Mouse (Mus musculus) neural tube, embryonic 12.5 days (tissue): ENCODE measurements at regions not wholly inside any gene's neighbourhood (a gene's known extent, or its start where the extent isn't known, plus 50 kb on each side); places are given as distances from the start of the nearest gene placed in this dataset.

Experiments
- ATAC-seq: fragments of 200-750 bp; cut with Nextera tagmentation; 2 replicates; pipeline ENCODE4 v1.8.0; 2017; ENCODE audit warnings: low read depth, mild to moderate bottlenecking, moderate TSS enrichment, moderate library complexity; ENCODE audit not compliant: low FRiP score
- H3K27ac ChIP-seq: fragments of 300-500 bp; sonication (generic); 2 replicates; pipeline ENCODE4 v1.5.1; 2016
- H3K27me3 ChIP-seq: fragments of 300-500 bp; sonication (generic); replicated peaks from 2 replicates; pipeline ENCODE4 v1.6.1; 2016; ENCODE audit warnings: mild to moderate bottlenecking
- H3K36me3 ChIP-seq: fragments of 300-500 bp; sonication (generic); 2 replicates; pipeline ENCODE4 v1.6.1; 2016; ENCODE audit warnings: mild to moderate bottlenecking
- H3K4me1 ChIP-seq: fragments of 300-500 bp; sonication (generic); 2 replicates; pipeline ENCODE4 v1.6.1; 2016
- H3K4me2 ChIP-seq: fragments of 300-500 bp; sonication (generic); replicated peaks from 2 replicates; pipeline ENCODE4 v1.6.1; 2016; ENCODE audit warnings: mild to moderate bottlenecking
- H3K4me3 ChIP-seq: fragments of 300-500 bp; sonication (generic); 2 replicates; pipeline ENCODE4 v1.5.1; 2016
- H3K9ac ChIP-seq: fragments of 300-500 bp; sonication (generic); 2 replicates; pipeline ENCODE4 v1.6.1; 2016; ENCODE audit warnings: mild to moderate bottlenecking
- H3K9me3 ChIP-seq: fragments of 300-500 bp; sonication (generic); 2 replicates; pipeline ENCODE4 v1.6.1; 2016; ENCODE audit warnings: mild to moderate bottlenecking
- WGBS: fragments of 180-500 bp; shearing (Covaris S2); methylation state at CpG from one replicate; pipeline ENCODE4 v1.1.7; 2016; 5-methylcytosine and 5-hydroxymethylcytosine counted together

DNA sequence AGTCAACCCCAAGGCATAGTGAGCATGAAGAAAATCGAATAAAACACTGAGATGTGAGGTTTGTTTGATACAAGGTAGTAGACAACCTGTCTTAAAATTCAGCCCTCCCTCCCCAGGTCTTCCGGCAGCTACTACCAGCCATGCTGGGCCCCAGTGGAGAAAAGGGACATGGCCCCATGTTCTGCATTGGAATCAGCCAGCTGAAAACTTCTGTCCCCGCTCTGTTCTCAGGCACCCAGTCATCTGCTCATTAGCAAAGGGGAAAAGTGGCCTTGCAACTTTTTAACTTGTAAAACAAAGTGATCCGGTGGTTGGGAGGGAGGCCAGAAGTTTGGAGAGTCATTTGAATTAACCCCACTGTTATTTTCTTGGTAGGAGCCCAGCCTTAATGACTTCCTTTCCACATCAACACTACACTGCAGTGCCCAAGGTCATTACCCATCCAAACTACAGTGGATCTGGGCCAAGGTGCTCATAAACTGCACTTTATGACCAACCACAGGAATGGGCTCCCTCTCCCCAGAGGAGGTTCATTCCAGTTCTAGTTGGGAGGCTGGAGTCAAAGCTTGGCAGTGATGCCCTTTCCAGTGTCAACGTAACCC, 143.5 kb downstream of the Npy start:
- WGBS = 77% methylated on average over 5 of the region's 5 CpGs
- no peaks in the 10 kb centered on the region for H3K36me3 ChIP-seq
- H3K27ac ChIP-seq = no peak overlapping the region

DNA sequence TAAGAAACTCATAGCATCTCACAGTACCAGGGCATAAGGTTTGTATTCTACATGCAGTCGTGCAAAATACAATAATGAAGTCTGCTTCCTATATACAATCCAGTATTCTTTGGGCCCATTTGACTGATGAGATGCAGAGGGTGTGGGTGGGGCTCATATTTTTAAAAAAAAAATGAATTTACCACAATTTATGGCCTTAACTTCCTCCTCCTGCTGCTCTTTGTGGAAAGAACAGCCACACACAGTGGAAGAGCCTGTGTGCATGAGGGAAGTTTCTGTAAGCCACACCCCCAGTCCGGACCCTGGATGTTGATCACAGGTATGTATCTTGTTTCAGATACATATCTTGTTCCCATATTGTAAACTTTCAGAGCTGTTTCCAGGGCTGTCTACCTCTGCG, 143.5 kb upstream of the Mpp6 start:
- H3K4me2 ChIP-seq = no peak overlapping the region
- no peaks in the 10 kb centered on the region for H3K9me3 ChIP-seq
- no peak for ATAC-seq
- H3K4me1 ChIP-seq = no peaks in the 10 kb centered on the region
- H3K4me3 ChIP-seq = no peak overlapping the region
- H3K27me3 ChIP-seq = no peaks in the 10 kb centered on the region
- H3K36me3 ChIP-seq = no peaks in the 10 kb centered on the region
- 91% methylated on average over 3 of the region's 3 CpGs for WGBS
- no peak overlapping the region for H3K27ac ChIP-seq
- H3K9ac ChIP-seq = no peak overlapping the region

More for the DNA sequence above, 143.5 kb downstream of the Npy start:
- H3K9me3 ChIP-seq = no peaks in the 10 kb centered on the region
- no peak for ATAC-seq
- H3K9ac ChIP-seq = no peak overlapping the region
- H3K27me3 ChIP-seq = no peaks in the 10 kb centered on the region
- H3K4me2 ChIP-seq = no peak overlapping the region
- no peak overlapping the region for H3K4me3 ChIP-seq
- H3K4me1 ChIP-seq = no peaks in the 10 kb centered on the region

DNA sequence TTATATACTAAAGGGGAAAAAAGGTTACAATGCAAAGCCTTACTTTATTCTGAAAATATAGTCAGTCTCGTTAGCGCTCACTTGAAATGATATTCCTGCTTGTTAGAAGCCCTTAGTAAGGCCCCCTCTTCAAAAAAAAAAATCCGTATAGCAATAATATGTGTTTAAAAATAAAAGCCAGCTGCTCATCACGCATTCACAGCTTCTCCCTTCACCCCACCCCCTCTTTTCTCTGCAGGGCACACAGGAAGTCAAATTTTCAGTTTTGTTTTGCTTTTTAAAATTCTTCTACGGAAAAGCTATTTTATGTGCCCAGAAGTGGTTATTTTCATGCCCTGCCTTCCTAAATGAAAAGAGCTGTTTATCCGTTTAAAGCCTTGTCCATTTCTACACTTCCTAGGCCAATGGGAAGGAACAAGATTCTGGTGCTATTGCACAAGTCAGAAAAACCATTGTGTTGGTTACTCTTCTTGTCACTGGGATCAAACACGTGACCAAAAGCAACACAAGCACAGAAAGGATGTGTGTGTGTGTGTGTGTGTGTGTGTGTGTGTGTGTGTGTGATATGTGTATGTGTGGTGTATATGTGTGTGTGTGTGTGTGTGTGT, 136.7 kb upstream of the Mpp6 start:
- no peaks in the 10 kb centered on the region for H3K4me1 ChIP-seq
- H3K4me3 ChIP-seq = no peak overlapping the region
- H3K9me3 ChIP-seq = no peaks in the 10 kb centered on the region
- H3K27ac ChIP-seq = no peak overlapping the region
- WGBS = 84% methylated on average over 7 of the region's 7 CpGs
- H3K4me2 ChIP-seq = no peak overlapping the region
- no peak for ATAC-seq
- H3K27me3 ChIP-seq = no peaks in the 10 kb centered on the region
- no peak overlapping the region for H3K9ac ChIP-seq
- H3K36me3 ChIP-seq = no peaks in the 10 kb centered on the region

DNA sequence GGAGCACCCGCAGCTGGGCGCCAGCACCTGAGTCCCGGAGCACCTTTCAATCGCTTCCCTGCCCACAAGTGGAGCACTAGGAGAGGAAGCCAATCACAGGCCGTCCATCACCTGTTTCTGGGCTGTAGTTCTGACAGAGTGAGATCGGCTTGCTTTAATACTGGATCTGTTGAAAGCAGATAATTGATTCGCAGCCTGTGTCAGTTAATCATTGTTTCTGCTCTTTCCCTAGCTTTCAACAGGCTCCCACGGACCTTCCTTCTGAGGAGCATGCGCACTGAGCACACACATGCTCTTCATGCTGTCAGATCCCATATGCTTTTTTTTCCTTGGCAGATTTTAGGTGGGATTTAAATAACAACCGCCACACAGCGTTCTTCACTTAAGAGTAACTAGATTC, 132.3 kb upstream of the Mpp6 start:
- no peak overlapping the region for H3K27ac ChIP-seq
- H3K27me3 ChIP-seq = no peaks in the 10 kb centered on the region
- H3K4me1 ChIP-seq = no peaks in the 10 kb centered on the region
- WGBS = 74% methylated on average over 11 of the region's 11 CpGs
- no peak for ATAC-seq
- no peak overlapping the region for H3K9ac ChIP-seq
- no peaks in the 10 kb centered on the region for H3K9me3 ChIP-seq
- no peaks in the 10 kb centered on the region for H3K36me3 ChIP-seq
- no peak overlapping the region for H3K4me3 ChIP-seq
- no peak overlapping the region for H3K4me2 ChIP-seq

DNA sequence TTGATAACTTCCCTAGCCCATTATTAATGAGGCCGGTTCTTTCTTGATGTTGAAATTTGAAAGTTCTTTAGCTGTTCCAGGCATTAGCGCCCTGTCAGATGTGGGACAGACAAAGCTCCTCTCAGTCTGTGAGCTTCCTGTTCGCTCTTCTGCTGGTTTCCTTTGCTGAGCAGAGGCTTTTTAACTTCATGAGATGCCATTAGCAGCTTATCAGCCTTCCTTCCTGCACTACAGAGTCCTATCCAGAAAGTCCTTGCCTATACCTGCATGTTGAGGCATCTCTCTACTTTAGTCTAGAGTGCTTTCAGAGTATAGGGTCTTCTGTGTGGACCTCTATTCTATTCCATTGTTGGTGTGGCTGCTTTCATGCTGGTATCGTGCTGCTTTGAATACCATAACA, 126.3 kb upstream of the Mpp6 start:
- Histone ChIP-seq H3K4me1 (peaks cover 3% of the 10 kb centered on the region; the same call in 1 of the 2 replicates), H3K27ac (no peak overlapping the region), H3K4me2 (no peak overlapping the region), H3K4me3 (no peak overlapping the region), H3K9ac (no peak overlapping the region), H3K9me3 (no peaks in the 10 kb centered on the region), H3K36me3 (no peaks in the 10 kb centered on the region), H3K27me3 (no peaks in the 10 kb centered on the region)
- 67% methylated on average over 4 of the region's 4 CpGs for WGBS
- no peak for ATAC-seq

DNA sequence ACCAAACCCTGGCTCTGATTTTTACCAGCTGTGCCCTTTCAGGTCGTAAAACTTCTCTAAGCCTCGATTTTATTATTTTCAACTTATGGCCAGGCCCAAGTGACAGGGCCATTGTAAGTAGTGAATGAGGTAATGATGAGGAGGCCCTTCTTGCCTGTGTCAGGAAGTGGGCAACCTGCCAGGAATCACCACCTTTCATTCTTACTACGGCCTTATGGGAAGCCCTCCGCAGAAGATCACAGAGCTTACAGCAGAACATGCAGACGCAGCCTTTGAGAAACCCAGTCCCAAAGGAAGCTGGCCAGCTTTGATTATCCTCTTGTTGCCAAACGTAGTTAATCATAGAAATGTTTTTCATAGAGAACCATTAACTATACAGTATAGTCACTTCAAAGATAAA, 124.9 kb upstream of the Mpp6 start:
- WGBS = 28% methylated on average over 6 of the region's 6 CpGs
- H3K4me2 ChIP-seq = no peak overlapping the region
- H3K9ac ChIP-seq = no peak overlapping the region
- H3K4me1 ChIP-seq = peaks cover 3% of the 10 kb centered on the region; the same call in 1 of the 2 replicates
- no peak overlapping the region for H3K4me3 ChIP-seq
- no peaks in the 10 kb centered on the region for H3K27me3 ChIP-seq
- no peaks in the 10 kb centered on the region for H3K36me3 ChIP-seq
- ATAC-seq = no peak
- no peaks in the 10 kb centered on the region for H3K9me3 ChIP-seq
- H3K27ac ChIP-seq = no peak overlapping the region

DNA sequence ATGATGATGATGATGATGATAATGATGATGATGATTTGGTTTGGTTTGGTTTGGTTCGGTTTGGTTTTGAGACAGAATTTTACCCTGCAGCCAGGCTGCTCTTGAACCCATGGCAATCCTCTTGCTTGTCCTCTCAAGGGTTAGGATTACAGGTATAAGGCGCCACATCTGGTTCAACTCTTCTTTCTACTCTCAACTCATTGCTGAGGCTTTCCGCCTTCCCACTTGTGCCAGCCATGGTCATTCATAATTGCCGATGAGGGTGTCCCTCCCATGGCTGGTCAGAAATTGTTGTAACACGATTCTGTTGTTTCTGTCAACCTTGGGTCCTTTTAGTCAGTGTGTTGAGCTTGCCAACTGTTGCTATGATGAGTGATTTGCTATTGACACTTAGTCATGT, 122.9 kb upstream of the Mpp6 start:
- Histone ChIP-seq H3K9me3 (no peaks in the 10 kb centered on the region), H3K4me2 (no peak overlapping the region), H3K4me3 (no peak overlapping the region), H3K9ac (no peak overlapping the region), H3K27ac (no peak overlapping the region), H3K36me3 (no peaks in the 10 kb centered on the region), H3K27me3 (no peaks in the 10 kb centered on the region), H3K4me1 (peaks cover 3% of the 10 kb centered on the region; the same call in 1 of the 2 replicates)
- WGBS = 86% methylated on average over 5 of the region's 5 CpGs
- no peak for ATAC-seq

DNA sequence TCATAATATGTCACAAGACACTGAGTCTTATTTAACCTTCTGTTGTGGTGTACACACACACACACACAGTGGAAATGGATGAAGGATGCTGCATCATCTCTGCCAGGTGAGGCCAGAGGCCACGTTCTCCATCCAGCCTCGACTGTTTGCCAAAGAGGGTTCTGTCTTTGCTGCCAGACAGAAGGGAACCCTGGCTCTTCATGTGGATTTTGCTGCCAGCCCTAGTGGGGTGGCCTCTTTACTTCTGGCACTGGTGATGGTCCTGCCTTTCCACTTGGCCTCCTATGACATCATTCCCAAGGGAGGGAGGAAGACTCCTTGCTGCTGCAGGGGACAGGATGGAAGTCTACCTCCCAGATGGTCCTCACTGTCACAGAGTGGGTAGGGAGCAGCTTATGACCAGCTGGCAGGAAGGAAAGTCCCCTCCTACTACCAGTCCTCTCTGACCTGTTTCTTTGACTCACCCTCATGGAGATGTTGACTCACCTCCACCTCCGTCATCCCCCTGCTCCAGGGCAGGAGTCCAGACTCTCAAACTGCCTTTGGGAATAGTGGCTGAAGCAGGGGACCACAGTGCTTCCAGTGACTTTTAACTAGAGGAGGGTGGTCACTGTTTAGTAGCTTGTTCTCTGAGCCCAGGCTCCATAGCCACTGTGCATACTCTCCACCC, 122.4 kb upstream of the Mpp6 start:
- no peak for ATAC-seq
- peaks cover 3% of the 10 kb centered on the region; the same call in 1 of the 2 replicates for H3K4me1 ChIP-seq
- no peak overlapping the region for H3K4me2 ChIP-seq
- H3K36me3 ChIP-seq = no peaks in the 10 kb centered on the region
- no peak overlapping the region for H3K9ac ChIP-seq
- no peak overlapping the region for H3K4me3 ChIP-seq
- WGBS = 94% methylated on average over 3 of the region's 3 CpGs
- H3K9me3 ChIP-seq = no peaks in the 10 kb centered on the region
- H3K27ac ChIP-seq = no peak overlapping the region
- H3K27me3 ChIP-seq = no peaks in the 10 kb centered on the region

DNA sequence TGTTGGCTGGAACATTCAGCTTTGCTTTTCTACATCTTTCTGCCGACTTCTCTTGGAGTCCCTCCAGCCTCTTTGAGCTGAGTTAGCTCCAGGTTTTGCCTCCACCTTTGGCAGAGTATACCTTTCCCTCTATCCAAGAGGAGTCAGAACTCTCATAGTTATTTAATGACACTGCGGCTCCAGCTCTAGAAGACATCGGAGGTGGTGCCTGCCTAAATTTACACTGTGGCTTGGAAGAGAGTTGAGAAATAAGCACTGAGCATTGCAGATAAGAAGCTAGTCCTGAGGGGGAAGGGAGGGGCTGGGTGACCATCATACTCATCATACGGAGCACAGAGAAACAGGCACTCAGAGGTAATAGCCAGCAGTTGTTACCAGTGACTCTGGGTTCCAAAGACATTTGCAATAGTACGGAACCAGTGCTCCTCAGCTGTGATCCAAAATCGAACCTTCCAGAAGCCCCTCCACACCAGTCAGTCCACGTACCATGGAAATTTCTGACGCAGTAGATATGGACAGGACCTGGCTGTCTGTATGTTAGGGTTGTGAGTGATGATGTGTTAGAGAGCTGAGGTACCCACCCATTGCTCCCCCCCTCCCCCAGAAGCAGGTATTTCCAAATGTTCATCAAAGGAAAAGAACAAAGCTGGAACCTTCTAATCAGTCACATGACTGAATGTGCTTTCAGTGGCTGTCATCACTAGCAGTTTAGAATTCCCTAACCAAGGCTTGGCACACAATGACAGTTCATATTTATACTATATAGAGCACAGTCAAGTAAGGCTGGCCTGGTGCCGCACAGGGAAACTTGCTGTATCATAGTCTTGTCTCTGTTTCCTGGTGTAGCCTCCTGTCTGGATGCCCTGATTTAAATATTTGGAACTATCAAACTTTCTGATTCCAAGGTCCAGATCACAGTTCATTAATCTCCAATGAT, 120.2 kb upstream of the Mpp6 start:
- Histone ChIP-seq H3K9ac (no peak overlapping the region), H3K27ac (no peak overlapping the region), H3K4me1 (peaks cover 3% of the 10 kb centered on the region; the same call in 1 of the 2 replicates), H3K4me2 (no peak overlapping the region), H3K9me3 (no peaks in the 10 kb centered on the region), H3K36me3 (no peaks in the 10 kb centered on the region), H3K4me3 (no peak overlapping the region), H3K27me3 (no peaks in the 10 kb centered on the region)
- no peak for ATAC-seq
- 90% methylated on average over 9 of the region's 9 CpGs for WGBS

DNA sequence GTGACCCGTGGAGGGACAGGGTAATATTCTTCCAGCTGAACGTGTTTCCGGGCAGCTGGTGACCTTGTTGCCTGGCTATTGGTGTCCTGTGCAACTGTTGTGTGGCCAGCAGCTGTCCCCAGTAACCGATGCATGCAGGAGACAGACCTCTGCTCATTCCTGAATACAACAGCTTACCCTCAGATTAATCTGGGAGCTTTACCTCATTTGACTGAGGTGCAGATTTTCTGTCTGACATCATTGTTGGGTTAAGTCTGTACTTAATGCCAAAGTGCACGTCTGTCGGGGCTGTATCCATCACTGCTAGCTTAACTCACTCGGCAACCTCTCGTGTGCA, 119.6 kb upstream of the Mpp6 start:
- no peak overlapping the region for H3K9ac ChIP-seq
- H3K9me3 ChIP-seq = no peaks in the 10 kb centered on the region
- no peak overlapping the region for H3K4me3 ChIP-seq
- WGBS = 71% methylated on average over 8 of the region's 8 CpGs
- no peak overlapping the region for H3K4me2 ChIP-seq
- H3K4me1 ChIP-seq = no peaks in the 10 kb centered on the region; the same call in 1 of the 2 replicates
- H3K27ac ChIP-seq = no peak overlapping the region
- no peaks in the 10 kb centered on the region for H3K36me3 ChIP-seq
- H3K27me3 ChIP-seq = no peaks in the 10 kb centered on the region
- no peak for ATAC-seq

DNA sequence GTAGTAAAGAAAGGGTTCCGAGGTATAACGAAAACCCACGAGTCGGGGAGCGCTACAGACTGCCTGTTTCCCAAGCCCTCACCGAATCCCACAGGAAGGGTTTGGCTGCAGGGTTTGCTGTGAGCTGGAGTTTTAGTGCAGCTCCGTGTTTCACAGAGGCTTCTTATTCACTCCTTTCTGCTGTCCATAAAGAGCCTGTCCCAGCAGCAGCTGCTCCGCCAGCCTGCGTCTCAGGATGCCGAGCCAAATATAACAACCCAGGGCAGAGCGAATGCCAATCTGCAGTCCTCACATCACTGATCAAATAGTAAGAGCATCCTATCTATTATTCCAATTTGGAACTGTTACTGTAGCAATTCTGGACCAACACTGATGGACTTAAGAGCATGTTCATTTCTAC, 110.7 kb upstream of the Mpp6 start:
- WGBS = 81% methylated on average over 11 of the region's 11 CpGs
- Histone ChIP-seq H3K27ac (no peak overlapping the region), H3K9ac (no peak overlapping the region), H3K4me2 (no peak overlapping the region), H3K36me3 (no peaks in the 10 kb centered on the region), H3K4me3 (no peak overlapping the region), H3K4me1 (no peaks in the 10 kb centered on the region), H3K27me3 (no peaks in the 10 kb centered on the region), H3K9me3 (no peaks in the 10 kb centered on the region)
- ATAC-seq = no peak

DNA sequence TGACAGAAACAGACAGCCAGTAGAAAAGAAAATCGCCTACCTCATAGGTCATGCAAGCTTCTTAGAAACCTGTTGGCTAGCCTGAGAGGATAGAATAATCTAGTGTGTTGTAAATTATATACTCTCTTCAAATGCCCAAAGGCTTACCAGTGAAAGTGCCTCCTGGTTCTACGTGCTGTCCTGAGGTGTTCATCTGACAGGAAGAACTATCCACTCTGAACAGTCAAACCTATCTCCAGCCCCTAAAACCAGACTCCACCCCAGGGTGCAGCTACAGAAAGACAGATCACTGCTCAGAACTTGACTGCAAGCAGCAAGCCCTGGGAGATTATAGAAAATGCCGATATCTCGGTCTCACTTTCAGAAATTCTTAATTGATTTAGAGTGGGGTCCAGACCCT, 102.0 kb upstream of the Mpp6 start:
- Histone ChIP-seq H3K4me2 (no peak overlapping the region), H3K36me3 (no peaks in the 10 kb centered on the region), H3K4me1 (no peaks in the 10 kb centered on the region; the same call in 1 of the 2 replicates), H3K27me3 (no peaks in the 10 kb centered on the region), H3K4me3 (no peak overlapping the region), H3K9me3 (no peaks in the 10 kb centered on the region), H3K9ac (no peak overlapping the region), H3K27ac (no peak overlapping the region)
- WGBS = 84% methylated on average over 4 of the region's 4 CpGs
- no peak for ATAC-seq
